Mouse (Mus musculus) heart, adult 2 months (tissue): ENCODE measurements at regions not wholly inside any gene's neighbourhood (a gene's known extent, or its start where the extent isn't known, plus 50 kb on each side); places are given as distances from the start of the nearest gene placed in this dataset.

Experiments
- CTCF ChIP-seq: fragments of 200-600 bp; IDR thresholded peaks from 2 replicates; pipeline ENCODE4 v1.8.1; 2022; ENCODE audit warnings: antibody characterized with exemption, mild to moderate bottlenecking, moderate library complexity
- EP300 ChIP-seq: fragments of 200-500 bp; IDR thresholded peaks from 2 replicates; pipeline ENCODE4 v1.6.1; 2011; ENCODE audit warnings: low read depth, low read length, control low read depth; ENCODE audit not compliant: insufficient read depth
- POLR2A ChIP-seq: fragments of 200-500 bp; IDR thresholded peaks from 2 replicates; pipeline ENCODE4 v1.6.1; 2011; ENCODE audit warnings: mild to moderate bottlenecking, low read depth, low read length, control low read depth; ENCODE audit not compliant: insufficient read depth

DNA sequence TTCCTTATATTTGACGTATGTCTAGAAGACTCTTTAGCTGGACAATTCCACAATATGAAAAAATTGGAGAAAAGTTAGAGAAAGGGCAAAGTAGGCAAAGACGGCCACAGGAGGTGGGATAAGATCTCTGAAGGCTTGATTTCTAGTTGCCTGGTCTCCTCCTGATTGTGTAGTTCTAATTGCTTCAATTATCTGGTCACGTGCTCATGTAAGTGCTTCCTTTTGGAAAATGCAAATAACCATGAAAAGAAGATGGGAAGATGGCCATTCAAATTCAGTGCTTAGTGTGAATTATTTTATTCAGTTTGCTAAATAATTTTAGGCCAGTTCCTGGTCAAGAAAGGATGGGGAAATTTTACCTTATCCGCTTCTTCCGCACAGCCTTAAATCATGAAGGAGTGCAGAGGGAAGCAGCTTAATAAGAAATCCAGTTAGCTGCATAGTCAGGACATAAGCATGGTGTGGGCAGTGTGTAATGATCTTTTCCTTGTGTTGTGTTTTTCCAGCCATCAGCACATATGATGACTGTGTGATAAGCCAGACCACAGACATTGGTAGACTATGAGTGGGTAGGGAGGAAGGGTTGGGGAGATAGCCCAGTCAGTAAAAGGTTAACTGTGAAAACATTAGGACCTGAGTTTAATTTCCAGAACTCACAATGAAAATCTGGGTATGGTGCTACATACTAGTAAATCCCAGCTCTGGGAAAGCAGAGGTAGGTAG is 267.7 kb upstream of the Nmur2 start:
- TF ChIP-seq POLR2A (no peak), EP300 (no peak), CTCF (no peak)
